Mouse (Mus musculus): ENCODE results near the gene Pramel7.
"Not testable (repeated sequence)": the region's sequence is repeated elsewhere in the genome, so short reads cannot be mapped to it uniquely, and the experiment has no call there.

DNA sequence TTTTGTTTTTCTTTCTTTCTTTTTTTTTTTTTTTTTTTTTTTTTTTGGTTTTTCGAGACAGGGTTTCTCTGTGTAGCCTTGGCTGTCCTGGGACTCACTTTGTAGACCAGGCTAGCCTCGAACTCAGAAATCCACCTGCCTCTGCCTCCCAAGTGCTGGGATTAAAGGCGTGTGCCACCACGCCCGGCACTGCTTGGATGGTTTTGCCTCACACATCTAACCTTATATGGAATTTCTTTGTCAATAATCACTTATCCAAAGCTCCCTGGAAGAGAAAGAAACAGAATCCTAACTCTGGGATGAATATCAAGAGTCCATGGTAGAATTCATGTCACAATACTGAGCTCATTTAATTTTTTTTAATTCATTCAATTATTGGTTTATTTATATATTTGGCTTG lies at the start of gene Pramel7:
- TF ChIP-seq POLR2A (IDR thresholded peaks at IDR 0.05; ENCODE audit: low read depth, low read length); CTCF (conservative IDR thresholded peaks at IDR 0.05 in 1 of 2, IDR thresholded peaks at IDR 0.05 in 1 of 2; ENCODE audit: low read depth in 2 of 2, low read length in 2 of 2); MAX (IDR thresholded peaks at IDR 0.05; ENCODE audit: low read length); NRF1 (IDR thresholded peaks at IDR 0.05; ENCODE audit: low read depth, low read length); SIN3A (IDR thresholded peaks at IDR 0.05; ENCODE audit: low read length); EP300 (IDR thresholded peaks at IDR 0.05; ENCODE audit: low read length); ETS1 (conservative IDR thresholded peaks at IDR 0.05; ENCODE audit: low read depth, low read length); JUND (conservative IDR thresholded peaks at IDR 0.05; ENCODE audit: low read depth, low read length); E2F4 (IDR thresholded peaks at IDR 0.05; ENCODE audit: insufficient replicate concordance, low read depth, low read length); HCFC1 (IDR thresholded peaks at IDR 0.05; ENCODE audit: low read depth, low read length); SMC3 (IDR thresholded peaks at IDR 0.05; ENCODE audit: low read depth, low read length); GABPA (IDR thresholded peaks at IDR 0.05; ENCODE audit: insufficient replicate concordance, low read depth, low read length); MAFK (IDR thresholded peaks at IDR 0.05; ENCODE audit: insufficient replicate concordance, low read length); NELFE (IDR thresholded peaks at IDR 0.05; ENCODE audit: low read depth, low read length): not testable (repeated sequence)
